Mouse (Mus musculus): ENCODE measurements around the gene Nme8. TPM values are rescaled to one million over a fixed set of nuclear protein-coding genes. Genes with fewer than 3 reads are reported as not detected.

The Nme8 gene
- total and polyA plus RNA-seq, 3 experiments = not detected

GRCm38 (mm10) chr13:19717201-19717600 lies 19.6 kb upstream of the Nme8 start:
- H3K9me3 ChIP-seq (replicated peaks; ENCODE audit: insufficient read depth, low read length) = no peaks in the 10 kb centered on the region
- no peak for DNase-seq (ENCODE audit: low read depth, low spot score)
- no peak overlapping the region for H3K27ac ChIP-seq (ENCODE audit: control insufficient read depth, low read depth, low read length)
- no peaks in the 10 kb centered on the region for H3K79me2 ChIP-seq (ENCODE audit: control insufficient read depth, insufficient read depth, low read length, poor library complexity)
- no peaks in the 10 kb centered on the region for H3K4me1 ChIP-seq (ENCODE audit: control insufficient read depth in 1 of 2, insufficient read depth in 2 of 2, low read length in 2 of 2)
- H3K4me3 ChIP-seq (ENCODE audit: control insufficient read depth in 1 of 2, insufficient read depth in 1 of 2, low read depth in 2 of 2, low read length in 2 of 2) = no peak overlapping the region
- H3K36me3 ChIP-seq (ENCODE audit: control insufficient read depth in 1 of 2, insufficient read depth in 2 of 2, low read length in 2 of 2) = no peaks in the 10 kb centered on the region
- H3K9ac ChIP-seq (ENCODE audit: control insufficient read depth, low read depth, low read length, poor library complexity, severe bottlenecking) = no peak overlapping the region
- no peaks in the 10 kb centered on the region for H3K27me3 ChIP-seq (ENCODE audit: control insufficient read depth in 1 of 2, insufficient read depth in 2 of 2, low read length in 2 of 2)
- TF ChIP-seq POLR2AphosphoS5 (IDR thresholded peaks at IDR 0.05; ENCODE audit: borderline replicate concordance, low read depth, low read length) = no peak
- no peak for TF ChIP-seq MAZ (IDR thresholded peaks at IDR 0.05; ENCODE audit: low read depth, low read length)
- TF ChIP-seq MXI1 (IDR thresholded peaks at IDR 0.05; ENCODE audit: low read depth, low read length) = no peak
- TF ChIP-seq CTCF (IDR thresholded peaks at IDR 0.05 in 2 of 3, conservative IDR thresholded peaks at IDR 0.05 in 1 of 3; ENCODE audit: control insufficient read depth in 1 of 3, insufficient read depth in 1 of 3, low read depth in 2 of 3, low read length in 3 of 3, poor library complexity in 1 of 3, severe bottlenecking in 1 of 3) = no peak
- TF ChIP-seq TBP (IDR thresholded peaks at IDR 0.05; ENCODE audit: low read depth, low read length) = no peak
- no peak for TF ChIP-seq TAL1 (IDR thresholded peaks at IDR 0.05; ENCODE audit: low read length)
- TF ChIP-seq RAD21 (IDR thresholded peaks at IDR 0.05; ENCODE audit: low read depth, low read length) = no peak
- TF ChIP-seq JUND (IDR thresholded peaks at IDR 0.05; ENCODE audit: low read depth, low read length) = no peak
- no peak for TF ChIP-seq E2F4 (IDR thresholded peaks at IDR 0.05; ENCODE audit: borderline replicate concordance, low read depth, low read length)
- no peak for TF ChIP-seq USF2 (IDR thresholded peaks at IDR 0.05; ENCODE audit: borderline replicate concordance in 1 of 2, insufficient read depth in 1 of 2, low read depth in 1 of 2, low read length in 2 of 2)
- no peak for TF ChIP-seq MAFK (IDR thresholded peaks at IDR 0.05; ENCODE audit: borderline replicate concordance, low read depth, low read length)
- TF ChIP-seq BHLHE40 (IDR thresholded peaks at IDR 0.05; ENCODE audit: borderline replicate concordance, low read depth, low read length) = no peak

- DNase-seq (ENCODE audit: low read depth, low spot score) = no peak
- Histone ChIP-seq H3K4me3 (ENCODE audit: control insufficient read depth in 1 of 2, insufficient read depth in 1 of 2, low read depth in 2 of 2, low read length in 2 of 2) (no peak overlapping the region), H3K79me2 (ENCODE audit: control insufficient read depth, insufficient read depth, low read length, poor library complexity) (no peaks in the 10 kb centered on the region), H3K9me3 (replicated peaks; ENCODE audit: insufficient read depth, low read length) (no peaks in the 10 kb centered on the region), H3K9ac (ENCODE audit: control insufficient read depth, low read depth, low read length, poor library complexity, severe bottlenecking) (no peak overlapping the region), H3K4me1 (ENCODE audit: control insufficient read depth in 1 of 2, insufficient read depth in 2 of 2, low read length in 2 of 2) (no peaks in the 10 kb centered on the region), H3K27me3 (ENCODE audit: control insufficient read depth in 1 of 2, insufficient read depth in 2 of 2, low read length in 2 of 2) (peaks cover 3 to 4% of the 10 kb centered on the region in 2 experiments), H3K27ac (ENCODE audit: control insufficient read depth, low read depth, low read length) (no peak overlapping the region), H3K36me3 (ENCODE audit: control insufficient read depth in 1 of 2, insufficient read depth in 2 of 2, low read length in 2 of 2) (no peaks in the 10 kb centered on the region)
- TF ChIP-seq MAZ (IDR thresholded peaks at IDR 0.05; ENCODE audit: low read depth, low read length) = no peak
- TF ChIP-seq GABPA (IDR thresholded peaks at IDR 0.05; ENCODE audit: low read depth, low read length) = no peak
- no peak for TF ChIP-seq MXI1 (IDR thresholded peaks at IDR 0.05; ENCODE audit: low read depth, low read length)
- TF ChIP-seq MAFK (IDR thresholded peaks at IDR 0.05; ENCODE audit: borderline replicate concordance, low read depth, low read length) = no peak
- TF ChIP-seq ZC3H11A (IDR thresholded peaks at IDR 0.05; ENCODE audit: low read depth, low read length) = no peak
- TF ChIP-seq MAX (IDR thresholded peaks at IDR 0.05; ENCODE audit: low read length) = no peak
- TF ChIP-seq NELFE (IDR thresholded peaks at IDR 0.05; ENCODE audit: low read depth, low read length) = no peak
- TF ChIP-seq TAL1 (IDR thresholded peaks at IDR 0.05; ENCODE audit: low read length) = no peak
- no peak for TF ChIP-seq JUND (IDR thresholded peaks at IDR 0.05; ENCODE audit: low read depth, low read length)
- TF ChIP-seq USF1 (IDR thresholded peaks at IDR 0.05; ENCODE audit: low read depth, low read length) = no peak
- no peak for TF ChIP-seq E2F4 (IDR thresholded peaks at IDR 0.05; ENCODE audit: borderline replicate concordance, low read depth, low read length)
- no peak for TF ChIP-seq CHD2 (IDR thresholded peaks at IDR 0.05; ENCODE audit: low read length)
- TF ChIP-seq TBP (IDR thresholded peaks at IDR 0.05; ENCODE audit: low read depth, low read length) = no peak
- TF ChIP-seq UBTF (IDR thresholded peaks at IDR 0.05; ENCODE audit: borderline replicate concordance, insufficient read depth, low read depth, low read length) = no peak
- no peak for TF ChIP-seq NRF1 (IDR thresholded peaks at IDR 0.05; ENCODE audit: insufficient read depth, low read depth, low read length, poor library complexity, severe bottlenecking)
- no peak for TF ChIP-seq MYB (IDR thresholded peaks at IDR 0.05; ENCODE audit: low read depth, low read length)
- TF ChIP-seq ZMIZ1 (IDR thresholded peaks at IDR 0.05; ENCODE audit: low read depth, low read length) = no peak
These were observed 6.2 kb upstream of the Nme8 start for GRCm38 (mm10) chr13:19703806-19704205.
